Mouse (Mus musculus) hindbrain, embryonic 10.5 days (tissue): Measurements from ENCODE around the gene Lcn12. TPM values are rescaled to one million over a fixed set of nuclear protein-coding genes. Genes with fewer than 3 reads are reported as not detected.

Experiments
- DNase-seq: peaks from one replicate; pipeline ENCODE4 v3.0.0-alpha.2; 2017; ENCODE audit warnings: low spot score
- H3K27ac ChIP-seq: fragments of 300-500 bp; sonication (generic); 2 replicates; pipeline ENCODE4 v1.5.1; 2016; ENCODE audit warnings: mild to moderate bottlenecking, moderate library complexity
- H3K27me3 ChIP-seq: fragments of 300-500 bp; sonication (generic); 2 replicates; pipeline ENCODE4 v1.6.1; 2016; ENCODE audit warnings: mild to moderate bottlenecking; ENCODE audit not compliant: poor library complexity, insufficient read depth, severe bottlenecking
- H3K36me3 ChIP-seq: fragments of 300-500 bp; sonication (generic); 2 replicates; pipeline ENCODE4 v1.6.1; 2016; ENCODE audit warnings: mild to moderate bottlenecking, moderate library complexity
- H3K4me1 ChIP-seq: fragments of 300-500 bp; sonication (generic); replicated peaks from 2 replicates; pipeline ENCODE4 v1.6.1; 2016; ENCODE audit warnings: mild to moderate bottlenecking
- H3K4me3 ChIP-seq: fragments of 300-500 bp; sonication (generic); 2 replicates; pipeline ENCODE4 v1.5.1; 2016; ENCODE audit warnings: mild to moderate bottlenecking, moderate library complexity
- H3K9me3 ChIP-seq: fragments of 300-500 bp; sonication (generic); 2 replicates; pipeline ENCODE4 v1.6.1; 2016; ENCODE audit warnings: mild to moderate bottlenecking, moderate library complexity
- WGBS: fragments of 180-500 bp; shearing (Covaris S2); methylation state at CpG from one replicate; pipeline ENCODE4 v1.1.7; 2016; 5-methylcytosine and 5-hydroxymethylcytosine counted together
- polyA plus RNA-seq: library from polyadenylated mRNA; unstranded; fragments of >200 nt; fragmentation: Nextera tagmentation; extraction: Ambion mirVana; gene quantifications from 2 replicates; pipeline ENCODE4 v1.2.1, GENCODE M21; 2016

Lcn12 gene
- polyA plus RNA-seq, 1 experiment from 2014 or later: not detected

DNA sequence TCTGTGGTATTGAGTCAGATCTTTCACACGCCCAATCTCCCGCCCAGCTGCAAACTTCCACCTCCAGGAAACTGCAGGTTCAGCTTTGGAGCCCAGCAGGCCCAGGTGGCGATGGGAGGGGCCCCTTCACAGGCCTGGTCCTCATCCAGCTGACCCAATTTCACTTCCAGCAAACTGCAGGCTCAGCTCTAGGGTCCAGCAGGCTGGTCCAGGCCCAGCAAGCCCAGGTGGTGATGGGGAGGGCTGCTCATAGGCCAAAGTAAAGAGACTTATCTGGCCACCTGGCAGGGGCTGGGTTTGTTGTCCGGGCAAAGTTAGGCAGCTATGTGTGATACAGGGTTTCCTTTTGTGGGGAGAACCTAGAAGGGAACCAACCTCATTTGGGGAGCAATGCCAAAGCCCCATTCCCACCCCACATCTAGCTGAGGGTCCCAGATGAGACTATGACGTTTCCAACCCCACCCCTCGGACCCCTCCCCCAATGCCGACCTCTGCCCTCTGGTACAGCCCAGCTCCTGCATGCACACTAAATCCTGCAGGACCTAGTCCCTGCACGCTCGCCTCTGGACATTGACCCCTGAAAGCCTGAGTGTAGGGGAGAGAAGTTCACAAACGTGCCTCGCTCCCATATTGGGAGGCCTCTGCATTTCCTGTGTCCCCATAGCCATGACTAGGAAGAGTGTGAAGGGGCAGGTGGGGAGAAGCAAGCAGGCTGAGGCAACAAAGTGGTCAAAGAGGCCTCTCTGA is 8.6 kb downstream of the Lcn12 start:
- H3K9me3 ChIP-seq: no peaks in the 10 kb centered on the region
- peaks cover 7% of the 10 kb centered on the region; the same call in 1 of the 2 replicates for H3K4me1 ChIP-seq
- no peaks in the 10 kb centered on the region for H3K36me3 ChIP-seq
- 68% methylated on average over 11 of the region's 11 CpGs for WGBS
- no peak overlapping the region for H3K27ac ChIP-seq
- H3K4me3 ChIP-seq: no peak overlapping the region
- no peak for DNase-seq
- no peaks in the 10 kb centered on the region for H3K27me3 ChIP-seq

GRCm38 (mm10) chr2:25482969-25483368 is 10.7 kb downstream of the Lcn12 start:
- peak; percentile 40 for DNase-seq
- 31% methylated on average over 7 of the region's 7 CpGs for WGBS
- H3K4me1 ChIP-seq: peaks cover 7% of the 10 kb centered on the region; the same call in 1 of the 2 replicates
- no peak overlapping the region for H3K4me3 ChIP-seq
- H3K36me3 ChIP-seq: no peaks in the 10 kb centered on the region
- H3K27me3 ChIP-seq: 0 out of 2 replicates have a peak, but pooled peaks cover 3% of the 10 kb centered on the region
- no peak overlapping the region for H3K27ac ChIP-seq
- H3K9me3 ChIP-seq: no peaks in the 10 kb centered on the region

GRCm38 (mm10) chr2:25480541-25480940 is 13.2 kb downstream of the Lcn12 start:
- DNase-seq: no peak
- no peak overlapping the region for H3K4me3 ChIP-seq
- H3K27ac ChIP-seq: no peak overlapping the region
- no peaks in the 10 kb centered on the region for H3K9me3 ChIP-seq
- 0 out of 2 replicates have a peak, but pooled peaks cover 3% of the 10 kb centered on the region for H3K27me3 ChIP-seq
- peaks cover 7% of the 10 kb centered on the region; the same call in 1 of the 2 replicates for H3K4me1 ChIP-seq
- no peaks in the 10 kb centered on the region for H3K36me3 ChIP-seq
- WGBS: 89% methylated on average over 1 of the region's 1 CpGs

- H3K9me3 ChIP-seq: no peaks in the 10 kb centered on the region
- H3K36me3 ChIP-seq: no peaks in the 10 kb centered on the region
- H3K4me3 ChIP-seq: no peak overlapping the region
- H3K27ac ChIP-seq: no peak overlapping the region
- H3K27me3 ChIP-seq: 0 out of 2 replicates have a peak, but pooled peaks cover 3% of the 10 kb centered on the region
- 81% methylated on average over 10 of the region's 10 CpGs for WGBS
- H3K4me1 ChIP-seq: no peaks in the 10 kb centered on the region
- no peak for DNase-seq
Observed at GRCm38 (mm10) chr2:25479551-25480311, 14.0 kb downstream of the Lcn12 start.

- Histone ChIP-seq H3K36me3 (no peaks in the 10 kb centered on the region), H3K9me3 (no peaks in the 10 kb centered on the region), H3K27me3 (0 out of 2 replicates have a peak, but pooled peaks cover 3% of the 10 kb centered on the region), H3K4me1 (no peaks in the 10 kb centered on the region), H3K4me3 (no peak overlapping the region), H3K27ac (no peak overlapping the region)
- WGBS: 88% methylated on average over 3 of the region's 3 CpGs
- no peak for DNase-seq
Observed at GRCm38 (mm10) chr2:25477967-25478675, 15.6 kb downstream of the Lcn12 start.

GRCm38 (mm10) chr2:25477541-25477940 is 16.2 kb downstream of the Lcn12 start:
- Histone ChIP-seq H3K4me3 (no peak overlapping the region), H3K36me3 (no peaks in the 10 kb centered on the region), H3K4me1 (no peaks in the 10 kb centered on the region), H3K27me3 (0 out of 2 replicates have a peak, but pooled peaks cover 3% of the 10 kb centered on the region), H3K9me3 (no peaks in the 10 kb centered on the region), H3K27ac (no peak overlapping the region)
- DNase-seq: no peak
- WGBS: 90% methylated on average over 8 of the region's 8 CpGs

- no peaks in the 10 kb centered on the region; the same call in 1 of the 2 replicates for H3K27me3 ChIP-seq
- DNase-seq: no peak
- H3K27ac ChIP-seq: no peak overlapping the region
- 77% methylated on average over 2 of the region's 2 CpGs for WGBS
- H3K4me1 ChIP-seq: peaks cover 17% of the 10 kb centered on the region
- H3K9me3 ChIP-seq: no peaks in the 10 kb centered on the region
- no peaks in the 10 kb centered on the region for H3K36me3 ChIP-seq
- no peak overlapping the region for H3K4me3 ChIP-seq
Observed at GRCm38 (mm10) chr2:25472550-25472949, 21.2 kb downstream of the Lcn12 start.

DNA sequence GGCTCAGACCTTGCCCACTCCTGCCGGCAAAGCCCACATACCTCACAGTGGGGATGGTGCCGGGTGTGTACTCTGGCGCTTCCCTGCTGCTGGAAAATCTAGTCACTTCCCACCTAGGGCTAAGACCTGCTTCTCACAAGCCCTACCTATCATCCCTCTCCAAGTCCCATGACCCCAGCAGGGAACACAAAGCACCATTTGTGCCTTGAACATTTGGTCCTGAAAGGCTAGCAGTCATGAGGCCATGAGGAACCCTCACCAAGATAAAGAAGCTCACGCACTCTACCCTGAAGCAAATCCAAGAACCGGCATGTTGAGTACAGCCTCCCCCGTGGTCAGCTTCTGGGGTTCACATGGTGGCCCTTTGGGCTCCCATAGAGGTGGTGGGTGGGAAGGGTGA is 23.7 kb downstream of the Lcn12 start, which contains the start of gene Ptgds:
Gene Ptgds, minus strand, starts transcription at position 78 of the 400 bp plus-strand sequence.
- H3K4me1 ChIP-seq: peaks cover 33% of the 10 kb centered on the region
- no peak within 1 kb of the TSS for H3K27ac ChIP-seq
- H3K9me3 ChIP-seq: no peaks in the 10 kb centered on the region
- no peak for DNase-seq
- no peak within 1 kb of the TSS for H3K4me3 ChIP-seq
- 62% methylated on average over 6 of the region's 6 CpGs for WGBS
- H3K27me3 ChIP-seq: no peaks in the 10 kb centered on the region; the same call in 1 of the 2 replicates
- no peaks in the 10 kb centered on the region for H3K36me3 ChIP-seq

DNA sequence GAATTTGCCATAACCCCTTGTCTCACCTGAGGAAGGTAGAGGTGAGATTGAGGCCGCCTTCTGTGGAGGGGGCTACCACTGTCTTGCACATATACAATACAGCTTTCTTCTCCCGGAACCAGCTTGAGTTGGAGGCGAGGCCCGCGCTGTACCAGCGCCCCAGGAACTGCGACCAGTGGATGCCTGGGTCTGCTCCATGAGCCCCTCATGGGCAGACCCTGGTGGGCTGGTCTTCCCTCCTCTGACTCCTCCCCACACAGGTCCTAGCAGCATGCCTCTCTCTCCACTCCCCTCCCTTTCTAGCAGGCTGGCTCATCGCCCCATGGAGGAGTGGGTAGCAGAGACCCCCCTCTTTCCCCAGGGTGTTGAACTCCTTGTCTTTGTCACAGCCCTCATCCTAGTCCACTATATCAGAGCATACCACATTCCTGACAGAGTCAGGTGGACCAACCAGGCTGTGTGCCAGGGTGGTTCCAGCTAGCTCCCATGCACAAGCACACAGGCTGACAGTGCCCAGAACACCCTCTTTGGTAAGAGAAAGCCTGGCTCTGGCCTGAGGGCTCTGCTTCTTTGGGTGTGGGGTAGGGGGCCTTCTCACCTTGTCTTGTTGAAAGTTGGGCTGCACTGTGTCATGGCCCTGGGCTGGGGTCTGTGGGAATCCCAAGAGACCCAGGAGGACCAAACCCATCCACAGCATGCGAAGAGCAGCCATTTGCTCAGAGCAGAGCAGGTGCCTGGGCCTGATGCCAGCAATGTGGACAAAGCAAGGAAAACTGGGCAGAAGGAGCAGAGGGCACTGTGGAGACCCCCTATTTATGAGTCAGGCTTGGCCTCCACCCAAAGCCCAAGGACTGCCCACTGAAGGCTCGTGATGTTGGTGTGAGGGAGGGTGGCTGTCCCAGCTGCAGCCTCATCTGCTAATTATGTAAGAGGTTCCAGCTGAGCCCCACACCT is 24.5 kb downstream of the Lcn12 start:
- no peak for DNase-seq
- Histone ChIP-seq H3K27me3 (no peaks in the 10 kb centered on the region; the same call in 1 of the 2 replicates), H3K4me3 (no peak overlapping the region), H3K4me1 (peaks cover 33% of the 10 kb centered on the region), H3K9me3 (no peaks in the 10 kb centered on the region), H3K36me3 (no peaks in the 10 kb centered on the region), H3K27ac (no peak overlapping the region)
- 76% methylated on average over 10 of the region's 10 CpGs for WGBS

DNA sequence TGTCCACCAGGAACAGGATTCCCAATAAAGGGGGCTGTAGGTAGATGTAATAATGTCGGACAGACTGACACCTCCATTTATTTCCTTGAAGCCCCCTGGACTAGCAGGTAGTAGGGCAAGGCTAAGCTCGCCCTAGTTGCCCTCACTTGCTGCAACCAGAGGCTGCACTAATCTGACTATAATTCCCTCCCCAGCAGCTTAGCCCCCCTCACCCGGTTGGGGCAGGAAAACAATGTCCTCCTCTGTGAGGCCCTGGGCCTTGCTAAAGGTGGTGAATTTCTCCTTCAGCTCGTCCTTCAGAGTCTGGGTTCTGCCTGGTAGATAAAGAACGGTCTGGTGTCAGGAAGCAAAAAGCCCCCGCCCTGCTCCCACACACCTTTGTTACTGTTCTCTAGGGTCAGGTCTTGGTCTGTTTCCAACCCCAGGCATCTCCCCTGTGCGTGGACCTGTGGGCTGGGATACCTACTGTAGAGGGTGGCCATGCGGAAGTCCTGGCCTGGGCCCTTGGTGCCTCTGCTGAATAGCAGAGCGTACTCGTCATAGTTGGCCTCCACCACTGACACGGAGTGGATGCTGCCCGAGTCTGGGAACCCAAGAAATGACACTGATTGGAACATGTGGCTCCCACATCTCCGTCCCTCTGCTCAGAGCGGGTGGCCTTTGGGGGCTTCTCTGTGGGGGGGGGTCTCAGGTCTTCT is 26.0 kb downstream of the Lcn12 start:
- no peaks in the 10 kb centered on the region; the same call in 1 of the 2 replicates for H3K27me3 ChIP-seq
- H3K4me3 ChIP-seq: no peak overlapping the region
- no peaks in the 10 kb centered on the region for H3K9me3 ChIP-seq
- no peak for DNase-seq
- 80% methylated on average over 14 of the region's 14 CpGs for WGBS
- no peaks in the 10 kb centered on the region for H3K36me3 ChIP-seq
- H3K4me1 ChIP-seq: peaks cover 33% of the 10 kb centered on the region
- H3K27ac ChIP-seq: no peak overlapping the region
